Mouse (Mus musculus) lung, postnatal 0 days (tissue): ENCODE data around the gene Ptpn12.

Experiments used
- CTCF ChIP-seq: IDR thresholded peaks from 2 replicates; pipeline ENCODE4 v1.5.1; 2016; ENCODE audit warnings: antibody characterized with exemption, mild to moderate bottlenecking
- EP300 ChIP-seq: IDR thresholded peaks from 2 replicates; pipeline ENCODE4 v1.6.1; 2016; ENCODE audit warnings: antibody characterized with exemption, mild to moderate bottlenecking, control low read depth

DNA sequence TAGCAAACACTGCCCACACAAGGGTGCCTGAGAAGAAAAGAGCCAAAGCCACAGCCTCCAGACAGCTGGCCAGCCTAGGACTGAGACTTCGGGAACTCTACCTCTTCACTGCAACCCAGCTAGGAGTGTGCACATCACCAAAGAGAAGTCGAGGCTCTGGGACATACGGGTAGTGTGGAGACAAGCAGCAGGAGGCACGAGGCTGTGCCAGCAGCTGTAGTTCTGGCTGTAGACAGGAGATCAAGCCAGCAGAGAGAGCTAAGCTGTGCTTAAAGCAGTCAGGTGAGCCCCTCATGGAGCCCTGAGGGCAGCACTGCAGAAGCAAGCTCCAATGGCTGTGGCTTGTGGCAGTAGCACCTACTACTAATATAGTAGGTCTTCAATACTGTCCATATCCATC, 115.0 kb downstream of the Ptpn12 start:
- no peak for TF ChIP-seq CTCF
- no peak for TF ChIP-seq EP300
